Mouse (Mus musculus) testis, adult 2 months (tissue): ENCODE measurements around the gene Nkx1-2.

Source experiments
- CTCF ChIP-seq: fragments of 200-500 bp; IDR thresholded peaks from 2 replicates; pipeline ENCODE4 v1.5.1; 2012; ENCODE audit warnings: low read depth, mild to moderate bottlenecking, inconsistent platforms, low read length, moderate library complexity; ENCODE audit not compliant: control insufficient read depth, insufficient read depth, insufficient replicate concordance
- POLR2A ChIP-seq: fragments of 200-500 bp; IDR thresholded peaks from 2 replicates; pipeline ENCODE4 v1.6.1; 2012; ENCODE audit warnings: low read depth, mild to moderate bottlenecking, inconsistent platforms, low read length, moderate library complexity; ENCODE audit not compliant: control insufficient read depth

- TF ChIP-seq POLR2A (no peak), CTCF (no peak)
These were observed 18.9 kb downstream of the Nkx1-2 start for GRCm38 (mm10) chr7:132580511-132580910.
